Mouse (Mus musculus) thymus, postnatal 14 days (tissue): ENCODE measurements at regions not wholly inside any gene's neighbourhood (a gene's known extent, or its start where the extent isn't known, plus 50 kb on each side); places are given as distances from the start of the nearest gene placed in this dataset.

ENCODE experiments used
- DNase-seq: peaks from one replicate; pipeline ENCODE4 v3.0.0; 2021

DNA sequence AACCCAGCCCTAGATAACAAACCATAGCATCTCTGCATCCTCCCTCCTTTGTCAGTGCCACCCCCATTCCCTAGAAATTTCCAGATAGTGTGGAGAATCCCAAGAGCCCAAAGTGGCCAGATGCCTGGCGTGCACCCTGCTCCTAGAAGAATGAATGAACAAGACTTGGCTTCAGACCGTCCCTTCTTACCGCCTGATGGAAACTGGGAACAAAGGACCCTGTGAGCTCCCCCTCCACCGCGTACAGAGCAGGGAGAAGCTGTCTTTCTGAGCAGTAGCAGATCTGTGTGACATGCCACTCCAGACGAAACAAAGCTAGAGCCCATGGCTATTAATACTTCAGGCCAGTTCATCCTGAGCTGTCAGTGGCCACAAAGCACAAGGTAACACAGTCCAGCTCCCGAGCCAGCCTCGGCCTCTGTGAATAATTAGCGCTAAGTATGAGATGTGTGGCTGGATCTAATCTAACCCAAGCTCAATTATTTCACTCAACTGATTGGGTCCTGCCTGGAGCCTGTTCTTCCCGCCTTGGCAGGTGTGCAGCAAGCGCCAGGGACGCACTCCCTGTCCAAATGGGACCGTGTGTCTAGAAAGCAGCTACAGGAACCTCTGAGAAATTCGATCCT, 111.6 kb downstream of the Cxcl12 start:
- no peak for DNase-seq

DNA sequence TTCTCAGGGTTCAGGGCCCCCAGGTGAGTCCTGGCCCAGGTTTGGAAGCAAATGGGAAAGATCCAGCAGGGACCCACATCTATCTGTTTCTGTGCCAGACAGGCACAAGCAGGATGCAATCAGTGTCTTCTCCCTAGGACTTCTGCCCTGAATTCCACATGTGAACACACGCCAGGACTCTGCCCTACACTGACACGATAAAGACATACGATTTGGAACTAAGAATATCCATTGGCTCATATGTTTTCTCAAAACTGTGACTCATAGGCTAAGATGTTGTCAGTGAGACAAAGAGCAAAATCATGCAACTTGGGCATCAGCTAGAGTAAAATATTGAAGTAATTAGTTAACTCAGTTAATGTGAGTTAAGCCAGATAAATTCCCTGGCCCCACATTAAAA, 112.6 kb downstream of the Cxcl12 start:
- DNase-seq, result no peak

DNA sequence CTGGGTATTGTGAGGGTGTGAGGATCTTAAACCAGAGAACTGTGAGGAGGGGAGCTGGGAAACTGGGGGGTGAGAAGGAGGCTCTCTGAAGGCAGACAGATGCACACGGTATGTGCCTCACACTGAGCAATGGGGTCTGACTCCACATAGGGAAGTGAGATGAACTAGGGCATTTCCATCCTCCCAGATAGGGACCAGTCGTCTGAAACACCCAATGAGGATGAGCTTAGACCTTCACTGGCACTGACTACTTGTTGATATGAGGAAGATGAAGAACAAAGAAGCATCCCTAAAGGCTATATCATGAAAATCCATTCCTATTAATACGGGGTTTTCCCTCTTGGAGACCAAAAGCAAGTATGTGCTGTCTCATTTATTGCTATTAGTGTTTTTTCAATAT, 115.3 kb downstream of the Cxcl12 start:
- DNase-seq, result no peak

DNA sequence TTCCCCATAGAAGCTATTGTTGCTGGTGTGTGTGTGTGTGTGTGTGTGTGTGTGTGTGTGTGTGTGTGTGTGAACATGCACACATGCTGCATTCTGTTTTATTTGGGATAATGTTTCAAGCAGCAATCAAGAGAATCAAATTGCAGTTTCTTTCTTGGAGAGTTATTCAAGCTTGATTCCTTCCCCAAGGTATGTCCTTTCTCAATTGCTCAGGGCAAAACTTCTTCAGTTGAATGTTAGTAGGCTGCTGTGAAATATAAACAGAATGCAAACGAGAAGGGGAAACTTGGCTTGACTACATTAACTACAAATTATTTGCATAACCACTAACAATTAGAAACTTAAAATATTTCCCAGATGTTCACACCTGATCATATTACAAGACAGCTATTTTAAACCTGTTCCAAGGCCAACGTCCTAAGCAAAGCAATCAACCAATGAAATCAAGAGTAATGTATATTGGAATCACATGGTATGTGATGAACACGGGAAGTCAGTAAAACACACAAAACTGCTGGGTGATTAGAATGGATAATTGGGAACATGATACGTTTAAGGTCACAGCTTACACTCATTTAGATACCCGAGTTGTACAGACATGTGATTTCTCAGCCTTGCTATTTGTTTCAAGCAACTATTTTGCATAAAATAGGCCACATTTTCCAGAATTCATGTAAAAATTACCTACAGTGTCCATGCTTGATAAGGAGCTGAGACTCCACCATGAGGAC, 116.2 kb downstream of the Cxcl12 start:
- no peak for DNase-seq

DNA sequence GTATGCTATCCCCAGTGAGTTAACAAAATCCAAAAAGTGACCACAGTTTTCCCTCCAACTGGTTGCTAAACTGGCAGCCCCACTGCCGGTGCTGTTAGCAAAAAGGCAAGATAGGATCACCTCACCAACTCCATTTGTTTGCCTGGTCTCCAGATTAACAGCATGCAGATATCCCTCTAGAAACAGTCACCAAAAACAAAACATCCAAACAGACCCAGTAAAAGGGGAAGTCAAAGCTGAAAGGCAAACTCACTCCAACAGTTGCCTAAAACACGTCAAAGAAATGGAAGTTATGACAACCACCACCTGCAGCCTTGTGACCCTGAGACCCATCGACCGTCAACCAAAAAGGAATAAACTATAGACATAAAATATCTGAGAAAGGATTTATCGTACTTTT, 119.1 kb downstream of the Cxcl12 start:
- no peak for DNase-seq

DNA sequence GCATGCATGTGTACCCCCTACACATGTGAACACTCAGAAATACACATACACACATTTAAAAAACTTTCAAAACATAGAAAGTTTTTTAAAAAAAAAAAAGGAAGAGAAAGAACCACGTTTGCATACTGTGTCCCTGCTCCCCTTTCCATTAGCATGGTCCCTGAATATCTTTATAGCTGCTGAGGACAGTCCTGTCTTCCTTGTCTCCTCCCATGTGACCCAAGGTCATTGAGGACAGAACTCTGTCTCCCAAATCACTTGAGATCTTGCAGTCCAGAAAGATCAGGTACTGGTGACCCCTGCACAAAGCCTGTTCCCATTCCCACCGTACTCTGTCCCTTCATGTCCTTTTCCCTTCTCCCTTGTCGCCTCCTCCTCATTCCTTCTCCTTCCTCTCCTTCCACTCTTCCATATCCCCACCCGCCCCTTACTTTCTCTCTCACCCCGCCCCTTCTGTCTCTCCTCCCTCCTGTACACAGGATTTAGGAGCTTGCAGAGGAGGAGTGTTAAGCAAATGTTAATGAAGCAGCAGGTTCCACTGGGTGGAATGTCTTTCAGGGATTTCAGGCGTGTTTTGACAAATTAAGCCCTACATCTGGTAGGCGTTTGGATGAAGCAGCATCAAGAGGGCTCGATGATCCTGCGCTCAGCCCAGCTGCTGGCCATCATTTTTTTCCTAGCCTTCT, 125.6 kb downstream of the Cxcl12 start:
- DNase-seq, result no peak

DNA sequence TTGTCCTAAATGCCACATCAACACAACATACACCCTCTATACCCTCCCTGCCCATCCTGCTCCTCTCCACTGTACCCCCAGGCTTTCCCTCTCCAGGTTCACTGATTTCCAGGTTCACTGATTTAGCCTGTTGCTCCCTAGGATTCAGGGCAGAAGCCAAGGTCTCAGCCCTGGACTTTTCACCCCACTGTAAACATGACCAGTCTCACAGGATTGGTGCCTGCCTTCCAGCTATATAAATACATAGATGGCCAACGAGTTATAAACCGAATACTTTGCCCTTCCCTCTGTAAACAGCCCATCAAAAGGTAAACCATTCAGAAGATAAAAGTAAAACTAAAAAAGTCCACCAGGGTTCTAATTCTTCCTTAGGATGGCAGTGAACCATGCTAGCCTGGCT, 129.6 kb downstream of the Cxcl12 start:
- no peak for DNase-seq

DNA sequence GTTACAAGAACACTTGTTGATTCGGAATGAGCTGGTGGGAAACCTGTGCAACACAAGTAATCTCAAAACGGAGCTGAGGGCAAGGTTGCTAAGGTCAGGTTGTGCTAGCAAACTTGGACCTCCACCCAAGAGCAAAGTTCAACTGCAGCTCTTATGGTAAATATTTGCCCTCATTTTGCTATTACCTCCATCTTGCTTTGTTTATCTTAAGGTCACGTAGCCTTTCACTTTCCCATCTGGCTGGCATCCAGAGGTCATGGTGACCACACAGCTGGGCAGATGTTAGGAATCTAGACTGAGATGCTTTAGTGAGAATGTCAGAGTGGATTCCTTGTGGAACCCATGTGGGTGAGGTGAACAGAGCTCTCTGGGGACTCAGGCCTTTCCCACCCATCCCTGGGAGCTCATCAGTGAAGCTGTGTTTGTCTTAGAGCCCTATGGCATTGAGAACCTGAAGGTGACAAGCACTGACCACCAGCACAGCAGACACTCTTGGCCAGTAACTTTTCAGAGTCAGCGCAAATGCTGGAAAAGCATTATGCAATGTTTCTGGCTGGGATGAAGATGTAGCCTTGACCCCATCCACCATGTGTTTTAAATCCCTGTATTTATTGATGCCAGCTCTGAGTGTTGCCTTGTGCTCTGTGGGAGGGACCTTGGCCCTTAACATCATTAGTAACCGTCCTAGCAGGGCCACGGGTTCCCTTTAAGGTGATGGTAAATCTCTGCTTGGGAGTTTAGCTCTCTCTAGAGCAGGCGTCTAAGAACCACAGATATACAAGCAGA, 131.4 kb downstream of the Cxcl12 start:
- DNase-seq, result no peak

DNA sequence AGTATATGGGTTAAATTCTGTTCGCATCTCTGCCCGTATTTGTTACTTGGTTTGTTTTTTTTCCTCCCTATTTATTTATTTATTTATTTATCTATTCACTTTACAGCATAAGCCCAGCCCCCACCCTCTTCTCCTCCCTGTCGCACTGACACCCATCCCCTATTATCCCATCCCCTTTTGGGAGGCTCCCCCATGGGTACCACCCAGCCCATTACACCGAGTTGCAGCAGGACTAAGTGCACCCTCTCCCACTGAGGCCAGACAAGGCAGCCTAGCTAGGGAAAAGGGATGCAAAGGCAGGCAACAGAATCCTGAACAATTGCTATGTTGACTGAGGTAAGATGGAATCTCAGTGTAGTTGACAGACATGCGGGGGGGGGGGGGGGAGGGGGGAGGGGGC, 135.0 kb downstream of the Cxcl12 start:
- DNase-seq, result no peak

DNA sequence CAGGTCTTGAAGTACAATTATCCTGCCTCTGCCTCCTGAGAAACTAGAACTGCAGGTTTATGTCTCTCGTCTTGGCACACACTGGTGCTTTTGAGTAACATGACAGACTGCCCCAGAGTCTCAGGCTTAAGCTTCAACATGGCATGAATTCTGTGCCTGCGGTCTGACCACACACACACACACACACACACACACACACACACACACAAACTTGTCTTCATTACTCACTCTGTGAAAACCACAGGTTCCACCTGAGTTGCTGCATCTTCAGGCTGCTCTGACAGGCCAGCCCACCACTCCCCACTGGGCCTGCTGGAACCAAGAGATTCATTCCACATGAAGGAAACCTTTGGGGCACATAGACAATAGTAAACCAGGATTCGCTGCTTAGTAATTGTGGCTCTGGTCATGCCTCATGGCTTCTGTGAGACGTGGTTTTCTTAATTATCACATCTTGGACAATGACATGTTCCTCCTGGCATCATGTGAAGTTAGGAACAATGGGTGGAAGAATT, 137.5 kb downstream of the Cxcl12 start:
- DNase-seq, result no peak

DNA sequence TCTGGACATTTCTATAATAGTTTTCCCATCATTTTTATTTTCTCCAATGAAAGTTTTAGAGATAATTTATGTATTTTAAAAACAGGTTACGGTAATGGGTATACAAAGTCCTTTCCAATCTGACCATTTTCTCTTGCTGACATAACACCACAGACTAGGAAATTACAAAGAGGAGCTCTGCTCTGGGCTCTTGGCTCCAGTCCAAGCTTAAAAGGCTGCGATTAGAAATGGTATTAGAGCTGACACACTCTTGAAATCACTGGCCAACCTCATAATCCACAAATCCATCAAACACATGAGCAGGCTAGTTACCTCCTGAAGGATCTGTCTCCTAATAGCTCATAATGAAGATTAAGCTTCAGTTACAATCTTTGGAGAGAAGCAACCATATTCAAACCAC, 140.3 kb downstream of the Cxcl12 start:
- no peak for DNase-seq

DNA sequence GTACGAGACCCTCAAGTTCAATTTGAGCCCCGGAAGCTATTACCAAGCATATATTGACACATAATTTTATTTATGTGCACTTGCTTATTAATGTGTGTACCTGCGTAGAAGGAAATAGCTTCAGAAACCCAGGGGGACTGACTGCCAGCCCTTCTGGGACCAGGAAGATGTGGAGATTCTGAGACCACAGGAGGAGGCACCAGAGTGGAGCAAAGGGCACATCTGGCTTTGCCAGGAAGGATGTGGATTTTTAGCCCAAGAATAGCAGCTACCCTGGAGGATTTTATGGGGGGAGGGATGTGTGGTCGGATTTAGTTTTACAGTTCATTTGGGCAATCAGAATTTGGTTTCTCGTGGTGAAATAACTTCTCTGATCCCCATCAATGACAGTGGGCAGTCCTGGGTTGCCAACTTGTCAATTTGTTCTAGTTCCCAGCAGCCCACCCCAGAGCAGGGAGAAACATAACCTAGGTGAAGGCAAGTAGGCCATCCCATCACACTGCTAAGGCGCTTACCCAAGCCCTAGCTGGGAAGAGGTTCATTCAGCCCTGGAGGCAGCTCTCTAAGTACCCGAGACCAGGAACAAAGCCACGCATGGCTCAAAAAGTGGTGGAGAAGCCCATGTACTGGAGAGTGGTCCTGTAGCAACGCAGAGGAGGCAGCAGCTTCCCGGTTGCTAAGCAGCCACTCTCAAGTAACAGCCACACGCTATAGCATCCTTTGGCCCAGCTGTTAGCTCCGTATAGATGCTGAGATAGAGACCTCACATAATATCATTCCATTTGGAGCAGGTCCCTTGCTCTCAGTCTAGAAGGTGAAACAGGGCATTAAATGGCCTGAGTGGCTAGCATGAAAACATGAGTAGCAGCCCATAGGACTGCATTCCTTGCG, 144.8 kb downstream of the Cxcl12 start:
- DNase-seq, result no peak

DNA sequence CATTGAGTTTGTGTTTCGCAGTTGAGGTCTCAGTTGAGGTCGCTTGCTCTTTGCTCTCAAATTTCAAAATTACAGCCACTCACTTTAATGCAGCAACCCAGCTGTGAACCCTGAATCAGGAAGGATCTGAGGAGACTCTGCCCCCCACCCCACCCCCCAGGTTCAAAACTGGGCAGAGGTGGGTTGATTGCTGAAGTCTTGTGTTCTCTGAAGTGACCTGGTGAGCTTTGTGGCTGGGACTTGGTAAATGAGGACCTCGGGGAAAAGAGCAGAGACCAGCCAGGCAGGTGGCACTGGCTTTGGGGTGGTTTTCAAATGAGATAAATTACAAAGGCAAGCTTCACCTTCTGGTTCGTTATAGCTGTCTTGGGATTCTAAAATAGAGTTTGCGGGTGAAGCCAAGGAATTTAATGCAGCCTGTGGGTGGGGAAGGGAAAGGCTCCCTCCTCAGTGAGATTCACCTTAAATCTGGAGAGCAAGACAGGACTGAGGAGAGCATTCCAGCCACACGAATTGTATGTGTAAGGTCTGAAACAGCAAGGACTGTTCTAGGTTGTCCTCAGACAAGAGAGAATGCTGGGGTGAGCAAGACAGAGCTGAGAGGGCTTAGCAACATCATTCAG, 145.7 kb downstream of the Cxcl12 start:
- no peak for DNase-seq

DNA sequence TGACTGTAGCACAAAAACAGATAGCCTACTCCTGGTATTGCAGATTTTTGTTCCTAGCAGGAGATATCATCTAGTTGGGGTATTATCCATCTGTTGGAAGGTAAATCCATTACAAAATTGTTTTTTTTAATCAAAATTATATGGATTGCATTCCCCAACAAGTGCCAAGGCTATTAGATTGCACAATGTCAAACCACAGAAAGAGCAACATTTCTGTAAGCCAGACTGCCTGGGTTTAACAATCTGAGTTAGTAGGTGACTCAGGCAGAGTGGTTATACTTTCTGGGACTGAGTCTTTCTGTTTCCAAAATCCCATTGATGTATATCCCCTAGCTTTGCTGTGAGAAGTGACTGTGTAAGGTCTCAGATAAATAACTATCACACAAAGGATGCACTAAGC, 155.0 kb downstream of the Cxcl12 start:
- DNase-seq, result no peak

DNA sequence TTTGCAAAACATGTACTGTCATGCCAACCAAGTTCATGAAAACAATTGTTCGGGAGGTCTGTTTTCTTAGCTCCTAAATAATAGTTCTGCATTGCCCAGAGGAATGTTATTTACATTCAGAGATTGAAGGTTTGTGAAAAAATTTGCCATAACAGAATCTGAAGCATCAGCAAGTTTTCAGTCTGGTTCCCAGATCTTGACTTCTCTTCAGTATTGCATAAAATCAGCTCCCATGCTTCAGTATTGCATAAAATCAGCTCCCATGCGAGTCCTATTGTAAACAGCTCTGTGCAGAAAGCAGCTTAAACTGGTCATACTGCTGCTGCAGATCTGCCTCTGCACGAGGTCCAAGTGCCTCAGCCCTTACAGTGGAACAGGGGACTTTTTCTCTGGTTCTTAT, 155.5 kb downstream of the Cxcl12 start:
- DNase-seq, result no peak

DNA sequence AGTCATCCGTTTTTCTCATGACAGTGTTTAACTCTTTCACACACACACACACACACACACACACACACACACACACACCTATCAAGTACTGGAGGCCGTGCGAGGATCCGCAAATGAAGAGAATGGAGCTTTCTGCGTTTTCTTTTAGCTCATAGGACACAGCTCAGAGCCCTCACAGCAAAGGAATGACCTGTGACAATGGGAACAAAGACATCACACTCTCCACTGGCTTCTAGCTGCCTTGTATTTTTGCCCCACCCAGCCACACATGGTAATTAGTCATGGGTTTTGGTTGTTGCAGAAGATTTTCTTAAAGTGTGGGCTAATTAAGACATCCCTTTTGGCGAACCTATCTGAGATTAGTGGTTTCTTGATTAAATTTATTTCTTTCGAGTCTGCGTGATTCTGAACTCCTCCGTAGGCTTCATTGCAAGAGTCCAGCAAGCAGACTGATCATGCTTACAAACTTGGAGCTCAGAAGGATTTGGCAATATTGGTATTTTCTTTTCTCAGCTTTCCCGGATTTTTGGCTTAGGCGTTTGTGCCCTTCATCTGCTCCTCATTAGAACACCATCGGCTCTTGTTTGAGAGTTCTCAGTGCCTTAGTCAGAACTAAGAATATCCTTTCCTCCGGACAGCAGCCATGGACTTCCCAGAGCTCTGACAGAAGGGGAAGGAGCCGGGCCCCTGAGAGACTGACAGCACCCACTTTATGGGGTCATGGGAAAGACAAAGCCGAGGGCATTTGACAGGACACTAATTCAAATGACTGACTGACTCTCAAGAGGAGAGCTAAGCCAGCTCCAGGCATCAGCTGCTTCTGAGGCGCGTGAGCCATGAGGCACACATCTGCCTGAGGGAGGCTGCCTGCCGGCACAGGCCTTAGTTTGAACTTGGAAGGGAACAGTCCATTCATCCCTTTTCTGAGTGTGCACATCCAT, 158.8 kb downstream of the Cxcl12 start:
- DNase-seq, result no peak

DNA sequence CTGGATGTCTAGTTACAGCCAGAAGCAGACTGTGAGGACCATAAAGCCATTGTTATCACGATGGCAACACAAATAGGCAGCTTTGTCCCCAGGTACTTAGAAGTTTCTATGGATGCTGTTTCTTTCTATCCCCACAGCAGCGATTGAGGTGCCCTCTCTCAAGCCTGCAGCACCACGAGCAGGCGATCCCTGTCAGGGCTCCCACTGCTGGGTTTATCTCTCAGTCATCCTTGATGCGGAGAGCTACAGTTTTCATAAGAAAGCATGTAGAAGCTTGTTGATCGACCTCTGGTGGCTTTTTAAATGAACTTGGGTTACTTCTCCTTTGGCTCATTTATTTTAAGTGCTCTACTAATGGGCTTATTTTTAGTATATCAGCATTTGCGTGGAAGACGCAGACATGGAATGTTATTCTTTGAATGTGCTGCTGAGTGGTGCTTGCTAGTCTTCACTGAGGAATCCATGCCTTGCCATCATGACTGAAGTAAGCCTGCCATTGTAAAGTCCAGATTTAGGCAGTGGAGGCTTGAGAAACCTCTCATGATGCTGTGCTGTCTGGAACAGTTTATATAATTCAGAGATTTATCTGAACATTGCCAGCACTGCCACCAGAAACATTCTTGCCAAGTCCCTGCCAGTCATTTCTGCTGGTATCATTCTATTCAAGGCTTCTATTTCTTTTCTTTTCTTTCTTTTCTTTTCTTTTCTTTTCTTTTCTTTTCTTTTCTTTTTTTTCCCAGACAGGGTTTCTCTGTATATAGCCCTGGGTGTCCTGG, 161.0 kb downstream of the Cxcl12 start:
- no peak for DNase-seq

DNA sequence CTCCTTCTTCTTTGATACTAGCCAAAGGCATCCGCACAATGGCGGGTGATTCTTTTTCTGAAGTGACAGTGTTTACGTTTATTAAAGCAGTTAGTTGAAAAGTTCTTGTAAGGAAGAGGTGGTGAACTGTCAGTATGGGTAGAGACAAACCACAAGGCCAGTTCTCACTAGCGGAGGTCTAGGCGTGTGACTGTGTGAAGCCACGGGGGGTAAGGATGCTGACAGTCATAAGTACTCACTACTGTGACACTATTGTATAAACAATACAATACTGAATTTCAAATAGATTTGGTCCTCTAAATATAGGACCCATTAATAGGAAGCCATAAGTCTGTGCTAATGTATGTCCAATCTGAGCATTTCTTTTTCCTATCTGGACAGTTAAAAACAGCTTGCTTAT, 161.9 kb downstream of the Cxcl12 start:
- no peak for DNase-seq

DNA sequence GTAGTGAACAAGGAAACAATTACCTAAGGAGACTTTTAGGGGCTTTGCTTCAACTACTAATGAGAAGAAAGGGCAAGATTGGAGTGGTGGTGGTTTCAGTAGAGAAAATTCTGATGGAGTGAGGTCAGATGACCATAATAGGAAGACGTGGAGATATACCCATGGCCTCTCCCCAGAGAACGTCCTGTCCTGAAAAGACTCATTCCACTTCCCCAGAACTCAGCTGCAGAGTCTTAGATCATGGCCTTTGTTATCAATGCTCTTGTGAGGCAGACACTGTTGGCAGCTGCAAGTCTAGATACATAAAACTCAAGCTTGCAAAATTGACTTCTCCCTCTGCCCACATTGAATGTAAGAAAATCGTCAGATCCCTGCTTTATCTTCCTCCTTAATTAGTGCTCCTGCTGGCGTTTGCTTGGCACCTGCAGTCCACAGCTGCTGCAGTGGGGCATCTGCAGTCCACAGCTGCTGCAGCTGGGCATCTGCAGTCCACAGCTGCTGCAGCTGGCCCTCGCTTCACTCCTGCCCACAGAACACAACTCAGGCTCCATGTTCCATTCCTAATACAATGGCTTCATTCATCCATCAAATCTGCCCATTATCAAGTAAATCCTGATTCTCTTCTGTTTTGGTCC, 162.5 kb downstream of the Cxcl12 start:
- DNase-seq, result no peak
